Mouse (Mus musculus) embryonic facial prominence, embryonic 11.5 days (tissue): ENCODE data around the gene Rgs8. TPM values are rescaled to one million over a fixed set of nuclear protein-coding genes. Genes with fewer than 3 reads are reported as not detected.

Experiments used
- ATAC-seq: fragments of 200-750 bp; cut with Nextera tagmentation; replicated peaks from 2 replicates; pipeline ENCODE4 v1.8.0; 2017; ENCODE audit warnings: low read depth; ENCODE audit not compliant: insufficient number of reproducible peaks, low FRiP score, low TSS enrichment
- DNase-seq: peaks from one replicate; pipeline ENCODE4 v3.0.0-alpha.2; 2015; ENCODE audit warnings: low spot score
- H3K27ac ChIP-seq: fragments of 300-500 bp; sonication (generic); replicated peaks from 2 replicates; pipeline ENCODE4 v1.5.1; 2014; ENCODE audit warnings: mild to moderate bottlenecking, low read depth, low read length, control low read depth
- H3K27me3 ChIP-seq: fragments of 300-500 bp; sonication (generic); 2 replicates; pipeline ENCODE4 v1.6.1; 2014; ENCODE audit warnings: mild to moderate bottlenecking, low read length, moderate library complexity, mixed read lengths; ENCODE audit not compliant: control insufficient read depth, insufficient read depth
- H3K36me3 ChIP-seq: fragments of 300-500 bp; sonication (generic); replicated peaks from 2 replicates; pipeline ENCODE4 v1.6.1; 2014; ENCODE audit warnings: low read depth, mild to moderate bottlenecking, low read length, moderate library complexity, mixed read lengths; ENCODE audit not compliant: control insufficient read depth, insufficient read depth
- H3K4me1 ChIP-seq: fragments of 300-500 bp; sonication (generic); 2 replicates; pipeline ENCODE4 v1.6.1; 2014; ENCODE audit warnings: low read length, mixed read lengths; ENCODE audit not compliant: control insufficient read depth, insufficient read depth
- H3K4me2 ChIP-seq: fragments of 300-500 bp; sonication (generic); 2 replicates; pipeline ENCODE4 v1.6.1; 2014; ENCODE audit warnings: low read depth, mild to moderate bottlenecking, control low read depth, low read length, moderate library complexity
- H3K4me3 ChIP-seq: fragments of 300-500 bp; sonication (generic); 2 replicates; pipeline ENCODE4 v1.5.1; 2014; ENCODE audit warnings: low read depth, low read length, control low read depth
- H3K9ac ChIP-seq: fragments of 300-500 bp; sonication (generic); replicated peaks from 2 replicates; pipeline ENCODE4 v1.6.1; 2014; ENCODE audit warnings: mild to moderate bottlenecking, control low read depth, low read length
- H3K9me3 ChIP-seq: fragments of 300-500 bp; sonication (generic); replicated peaks from 2 replicates; pipeline ENCODE4 v1.6.1; 2016; ENCODE audit warnings: mild to moderate bottlenecking, low read length, inconsistent platforms, mixed read lengths; ENCODE audit not compliant: control insufficient read depth
- WGBS: fragments of 180-500 bp; shearing (Covaris S2); extraction: QIAGEN DNeasy Blood & Tissue Kit; methylation state at CpG from one replicate; pipeline ENCODE4 v1.1.7; 2014; 5-methylcytosine and 5-hydroxymethylcytosine counted together
- polyA plus RNA-seq: library from polyadenylated mRNA; unstranded; fragments of >200 nt; fragmentation: Nextera tagmentation; extraction: Ambion mirVana; gene quantifications from 2 replicates; pipeline ENCODE4 v1.2.1, GENCODE M21; 2014

Rgs8 gene
- polyA plus RNA-seq: 1.9 and 2.6 TPM in 2 replicates

DNA sequence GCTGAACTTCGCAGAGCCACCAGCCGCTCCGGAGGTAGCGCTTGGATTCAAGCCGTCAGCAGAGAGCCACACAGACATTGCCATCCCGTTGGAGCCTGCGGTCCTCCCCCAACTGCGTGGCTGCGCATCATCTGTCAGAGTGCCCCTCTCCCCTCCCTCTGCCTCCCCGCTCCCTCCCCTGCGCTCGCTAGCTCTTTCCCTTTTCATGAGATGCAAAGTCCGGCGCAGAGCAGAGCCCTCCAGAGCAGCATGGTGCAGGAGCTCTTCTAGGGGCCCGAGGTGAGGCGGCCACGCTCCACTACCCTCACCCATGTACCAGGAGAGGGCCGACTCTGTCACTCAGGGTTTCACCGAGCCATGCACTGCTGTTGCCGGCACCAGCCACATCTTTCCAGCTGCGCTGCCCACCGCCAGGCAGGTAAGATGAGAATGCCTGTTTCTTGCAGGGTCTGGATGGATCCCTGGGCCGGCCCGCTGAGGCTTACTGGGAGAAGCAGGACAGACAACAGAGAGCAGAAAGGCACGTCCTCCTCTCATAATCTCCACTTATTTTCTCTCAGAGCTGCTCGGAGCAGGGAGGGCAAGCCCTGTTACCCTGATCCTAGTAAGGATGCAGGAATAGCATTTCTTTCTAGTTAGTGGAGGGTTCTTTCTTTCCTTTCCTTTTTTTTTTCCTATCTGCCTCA, at the start of gene Rgs8:
TSS of gene Rgs8 (plus strand) at position 88 of the 686 bp plus-strand sequence.
- Histone ChIP-seq H3K9ac (peak within 1 kb of the TSS; percentile 50), H3K27ac (0 out of 2 replicates have a peak within 1 kb of the TSS, but pooled peaks have one; percentile 8), H3K4me1 (no peaks in the 10 kb centered on the region), H3K36me3 (no peaks in the 10 kb centered on the region), H3K9me3 (no peaks in the 10 kb centered on the region), H3K4me3 (peak within 1 kb of the TSS; percentile 36), H3K4me2 (peak within 1 kb of the TSS; percentile 81), H3K27me3 (peaks cover 4% of the 10 kb centered on the region; the same call in 1 of the 2 replicates)
- peak; percentile 90 for ATAC-seq
- 1% methylated on average over 26 of the region's 26 CpGs for WGBS
- DNase-seq: peak; percentile 63

DNA sequence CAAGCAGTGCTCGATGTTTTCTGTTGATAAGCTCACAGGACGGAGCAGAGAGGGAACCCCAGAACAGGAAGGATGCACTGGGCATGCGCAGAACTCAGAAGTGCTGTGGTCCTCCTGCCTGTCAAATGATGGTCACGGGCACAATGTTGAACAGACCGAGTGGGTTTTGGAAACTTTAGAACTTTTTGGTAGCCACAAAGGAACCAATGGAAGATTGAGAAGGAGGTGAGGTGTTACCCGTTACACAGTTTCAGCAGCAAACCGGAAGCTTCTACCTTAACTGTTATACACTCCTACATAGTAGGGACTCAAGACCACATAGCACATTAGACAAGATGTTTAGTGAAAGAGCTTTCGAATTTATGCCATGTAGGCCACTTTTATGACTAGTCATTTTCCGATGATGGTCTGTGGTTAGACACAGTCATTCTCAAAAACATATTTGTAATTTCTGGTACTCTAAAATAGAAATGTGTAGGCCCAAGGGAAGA, 35.4 kb upstream of the Rgs8 start:
- no peaks in the 10 kb centered on the region for H3K9me3 ChIP-seq
- no peaks in the 10 kb centered on the region for H3K27me3 ChIP-seq
- 88% methylated on average over 9 of the region's 9 CpGs for WGBS
- no peak overlapping the region for H3K9ac ChIP-seq
- no peaks in the 10 kb centered on the region for H3K4me1 ChIP-seq
- H3K27ac ChIP-seq: no peak overlapping the region
- ATAC-seq (no peak), DNase-seq (no peak)
- no peak overlapping the region for H3K4me2 ChIP-seq
- H3K36me3 ChIP-seq: no peaks in the 10 kb centered on the region
- H3K4me3 ChIP-seq: no peak overlapping the region

DNA sequence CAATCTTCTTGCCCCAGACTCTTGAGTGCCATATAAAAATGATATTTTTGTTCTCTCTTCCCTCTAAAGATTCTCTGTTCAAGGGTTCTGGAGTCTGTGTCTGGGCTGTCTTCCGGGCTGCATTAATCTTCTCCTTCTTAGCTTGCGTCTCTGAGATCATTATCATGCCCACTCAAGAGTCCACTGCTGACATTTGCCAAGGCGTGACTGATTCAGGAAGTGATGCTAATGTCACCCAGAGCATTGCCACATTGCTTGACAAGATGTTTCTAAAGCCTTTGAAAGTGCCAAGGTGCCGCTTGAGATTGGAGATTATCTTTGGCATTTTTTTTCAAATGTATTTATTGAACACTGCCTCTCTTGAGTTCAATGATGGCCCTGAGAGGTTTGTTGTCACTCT, 29.8 kb upstream of the Rgs8 start:
- ATAC-seq (no peak), DNase-seq (no peak)
- H3K27me3 ChIP-seq: no peaks in the 10 kb centered on the region
- H3K4me1 ChIP-seq: no peaks in the 10 kb centered on the region
- no peaks in the 10 kb centered on the region for H3K36me3 ChIP-seq
- 72% methylated on average over 4 of the region's 4 CpGs for WGBS
- no peak overlapping the region for H3K9ac ChIP-seq
- no peak overlapping the region for H3K4me3 ChIP-seq
- H3K27ac ChIP-seq: no peak overlapping the region
- no peaks in the 10 kb centered on the region for H3K9me3 ChIP-seq
- H3K4me2 ChIP-seq: no peak overlapping the region

DNA sequence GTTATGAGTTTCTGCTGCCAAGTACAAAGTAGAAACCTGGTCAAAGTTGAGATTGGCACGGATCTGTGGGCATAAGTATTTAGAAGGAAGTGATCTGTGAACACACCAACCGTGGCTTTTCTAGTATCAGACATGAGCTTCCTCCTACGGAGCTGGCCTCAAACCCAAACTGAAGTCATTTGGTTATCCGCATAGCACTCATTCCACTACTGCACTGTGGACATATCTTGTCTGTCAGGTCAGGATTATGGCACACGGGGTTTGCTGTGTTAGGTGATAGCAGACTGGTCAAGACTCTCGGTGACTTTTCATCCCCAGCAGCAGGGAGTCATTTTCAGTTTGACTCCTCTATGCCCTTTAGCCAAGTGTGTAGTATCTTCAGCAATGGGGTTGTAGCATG, 20.1 kb upstream of the Rgs8 start:
- Histone ChIP-seq H3K27me3 (no peaks in the 10 kb centered on the region), H3K4me2 (no peak overlapping the region), H3K27ac (no peak overlapping the region), H3K36me3 (no peaks in the 10 kb centered on the region), H3K9me3 (no peaks in the 10 kb centered on the region), H3K9ac (no peak overlapping the region), H3K4me3 (no peak overlapping the region), H3K4me1 (no peaks in the 10 kb centered on the region)
- ATAC-seq: no peak
- DNase-seq: no peak
- 84% methylated on average over 6 of the region's 6 CpGs for WGBS

DNA sequence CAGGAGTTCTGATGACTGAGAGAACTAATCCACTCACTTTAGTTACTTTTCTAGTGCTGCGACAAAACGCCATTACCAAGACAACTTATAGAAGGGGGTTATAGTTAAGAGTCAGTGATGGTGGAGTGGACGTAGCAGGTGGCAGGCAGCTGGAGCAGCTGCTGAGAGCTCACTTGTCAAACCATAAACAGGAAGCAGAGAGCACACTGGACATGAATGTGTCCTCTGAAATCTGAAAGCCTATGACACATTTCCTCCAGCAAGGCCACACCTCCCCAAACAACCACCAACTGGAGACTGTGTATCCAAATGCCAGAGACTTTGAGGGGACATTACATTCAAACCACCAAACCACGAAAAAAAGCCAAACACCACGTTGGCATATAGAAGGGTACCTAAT, 17.8 kb upstream of the Rgs8 start:
- Histone ChIP-seq H3K4me2 (no peak overlapping the region), H3K9ac (no peak overlapping the region), H3K27ac (no peak overlapping the region), H3K4me3 (no peak overlapping the region), H3K36me3 (no peaks in the 10 kb centered on the region), H3K4me1 (no peaks in the 10 kb centered on the region), H3K27me3 (no peaks in the 10 kb centered on the region), H3K9me3 (no peaks in the 10 kb centered on the region)
- ATAC-seq (no peak), DNase-seq (no peak)
- 86% methylated on average over 5 of the region's 5 CpGs for WGBS

DNA sequence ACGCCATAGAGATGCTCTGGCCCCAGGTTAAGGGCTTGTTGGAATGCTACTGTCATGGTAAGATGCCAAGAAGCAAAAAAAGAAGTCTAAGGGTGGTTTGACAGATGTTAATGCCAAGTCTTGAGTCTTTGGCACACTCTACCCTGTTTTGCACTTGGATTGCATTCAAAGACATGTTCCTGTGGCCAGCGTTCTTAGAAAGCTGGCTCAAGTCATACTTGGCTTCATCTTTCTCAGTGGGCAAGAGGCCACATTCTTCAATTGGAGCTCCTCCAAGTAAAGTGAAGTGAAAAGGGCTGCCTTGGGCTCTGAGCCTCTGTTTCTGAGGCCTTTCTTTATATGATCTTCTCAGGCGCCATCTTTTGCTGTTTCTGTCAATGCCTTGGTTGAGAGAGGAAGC, 17.3 kb upstream of the Rgs8 start:
- Histone ChIP-seq H3K27me3 (no peaks in the 10 kb centered on the region), H3K4me3 (no peak overlapping the region), H3K4me2 (no peak overlapping the region), H3K9ac (no peak overlapping the region), H3K9me3 (no peaks in the 10 kb centered on the region), H3K4me1 (no peaks in the 10 kb centered on the region), H3K27ac (no peak overlapping the region), H3K36me3 (no peaks in the 10 kb centered on the region)
- WGBS: 87% methylated on average over 3 of the region's 3 CpGs
- no peak for ATAC-seq
- DNase-seq: no peak

DNA sequence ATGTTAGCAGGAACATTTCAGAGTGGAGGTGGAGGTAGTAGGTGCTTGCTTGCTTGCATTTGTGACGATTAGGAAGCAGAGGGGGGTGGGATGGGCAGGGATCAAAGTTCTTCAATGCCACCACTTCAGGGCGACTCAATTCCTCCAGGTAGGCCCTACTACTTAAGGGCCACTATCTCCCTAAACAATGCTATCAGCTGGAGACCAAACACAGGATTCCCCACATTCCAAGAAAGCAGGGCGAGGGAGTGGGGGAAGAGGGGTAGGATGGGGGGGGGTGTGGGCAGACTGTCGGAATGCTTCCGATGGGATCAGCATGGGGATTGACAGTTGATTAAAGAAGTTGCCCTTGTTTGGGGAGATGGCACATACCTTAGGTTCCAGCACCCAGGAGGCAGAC, 16.0 kb upstream of the Rgs8 start:
- no peaks in the 10 kb centered on the region for H3K9me3 ChIP-seq
- H3K4me2 ChIP-seq: no peak overlapping the region
- WGBS: 63% methylated on average over 5 of the region's 5 CpGs
- no peak overlapping the region for H3K4me3 ChIP-seq
- H3K9ac ChIP-seq: no peak overlapping the region
- H3K36me3 ChIP-seq: no peaks in the 10 kb centered on the region
- ATAC-seq: no peak
- DNase-seq: no peak
- H3K4me1 ChIP-seq: peaks cover 2% of the 10 kb centered on the region; the same call in 1 of the 2 replicates
- H3K27me3 ChIP-seq: no peaks in the 10 kb centered on the region
- no peak overlapping the region for H3K27ac ChIP-seq

DNA sequence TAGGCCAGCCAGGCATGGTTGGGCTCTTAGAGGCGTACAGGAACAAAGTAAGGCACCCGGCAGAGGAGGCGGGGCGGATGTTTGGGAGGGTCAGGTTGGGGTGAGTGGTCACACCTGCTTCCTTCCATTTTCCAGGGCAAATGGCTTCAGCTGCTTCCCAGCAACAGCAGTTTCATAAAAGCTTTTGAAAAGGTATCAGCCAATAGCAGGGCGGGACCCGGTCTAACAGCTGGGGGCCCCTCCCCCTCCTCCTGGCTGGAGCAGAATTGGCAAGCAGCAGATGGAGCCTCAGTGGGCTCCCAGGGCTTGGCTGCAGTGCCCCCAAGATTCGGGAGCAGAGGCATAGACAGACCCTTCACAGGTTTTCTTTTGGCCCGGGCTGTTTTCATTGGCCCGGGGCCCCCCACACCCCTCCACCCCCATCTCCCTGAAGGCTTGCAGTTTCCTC, 11.3 kb upstream of the Rgs8 start:
- 2% methylated on average over 9 of the region's 9 CpGs for WGBS
- DNase-seq (peak; percentile 84), ATAC-seq (peak; percentile 94)
- H3K9ac ChIP-seq: 0 out of 2 replicates have a peak overlapping the region, but pooled peaks have one; percentile 1
- no peaks in the 10 kb centered on the region for H3K9me3 ChIP-seq
- H3K4me1 ChIP-seq: peaks cover 5% of the 10 kb centered on the region; the same call in 1 of the 2 replicates
- no peak overlapping the region for H3K4me3 ChIP-seq
- peak overlapping the region; percentile 16; the same call in 1 of the 2 replicates for H3K27ac ChIP-seq
- no peaks in the 10 kb centered on the region for H3K27me3 ChIP-seq
- H3K36me3 ChIP-seq: no peaks in the 10 kb centered on the region
- peak overlapping the region; percentile 34 for H3K4me2 ChIP-seq
